In genomic region chr2:60808822-60809221, GRCm38 (mm10) we compare ENCODE assay signal across 16 mouse cellular contexts.
DNase-seq lines count a peak whose midpoint lies in the region; ATAC-seq and TF ChIP-seq lines count a peak whose summit lies in the region.
"Had no signal": no experiment of that assay in that cellular context is flagged by ENCODE, and none has a peak within 500 bp of the region (broad histone marks: within the 10 kb centered on the region; RNA-seq: fewer than 3 reads in every experiment).

No protein-coding gene starts in this region.

- no peak for TF ChIP-seq EP300 in lung, postnatal 0 days (IDR thresholded peaks at IDR 0.05)

- H3K4me3 ChIP-seq in hindbrain, embryonic 10.5 days, result no peak overlapping the region
- no peak overlapping the region for H3K4me3 ChIP-seq in hindbrain, postnatal 0 days (ENCODE audit: low read length)
- H3K4me3 ChIP-seq in lung, postnatal 0 days (ENCODE audit: low read depth, low read length), result no peak overlapping the region
- H3K4me3 ChIP-seq in liver, embryonic 11.5 days (ENCODE audit: low read depth, low read length), result no peak overlapping the region
- H3K4me3 ChIP-seq: forebrain, embryonic 13.5 days; midbrain, embryonic 15.5 days had no signal

- DNase-seq in hindbrain, embryonic 10.5 days (ENCODE audit: low spot score), result no peak
- no peak for DNase-seq in hindbrain, postnatal 0 days (ENCODE audit: low spot score)
- no peak for DNase-seq in lung, postnatal 0 days (ENCODE audit: low spot score)
- no peak for DNase-seq in lung, postnatal 10 days
- no peak for DNase-seq in liver, embryonic 11.5 days (ENCODE audit: low spot score)
- no peak for DNase-seq in yolk sac, embryonic 10.5 days (ENCODE audit: low spot score)
- DNase-seq in ovary, postnatal 14 days (ENCODE audit: low spot score), result no peak
- DNase-seq: cerebellum, adult 2 months; embryo, embryonic 11 days; gastrocnemius, postnatal 14 days; kidney, adult 8-10 months; spleen, adult 18-20 months; thymus, adult 2 months had no signal

- H3K9me3 ChIP-seq in hindbrain, embryonic 10.5 days, result no peaks in the 10 kb centered on the region
- H3K9me3 ChIP-seq in hindbrain, postnatal 0 days (ENCODE audit: low read length), result no peaks in the 10 kb centered on the region
- H3K9me3 ChIP-seq in lung, postnatal 0 days (ENCODE audit: low read length), result no peaks in the 10 kb centered on the region
- H3K9me3 ChIP-seq in liver, embryonic 11.5 days (ENCODE audit: control insufficient read depth, low read length), result no peaks in the 10 kb centered on the region
- H3K9me3 ChIP-seq: forebrain, embryonic 13.5 days; midbrain, embryonic 15.5 days had no signal

- no peak for TF ChIP-seq CTCF in hindbrain, postnatal 0 days (IDR thresholded peaks at IDR 0.05; ENCODE audit: low read depth)
- no peak for TF ChIP-seq CTCF in lung, postnatal 0 days (IDR thresholded peaks at IDR 0.05)

- no peaks in the 10 kb centered on the region for H3K36me3 ChIP-seq in hindbrain, embryonic 10.5 days
- no peaks in the 10 kb centered on the region for H3K36me3 ChIP-seq in hindbrain, postnatal 0 days (ENCODE audit: insufficient read depth, low read length)
- H3K36me3 ChIP-seq in lung, postnatal 0 days (ENCODE audit: insufficient read depth, low read length), result no peaks in the 10 kb centered on the region
- no peaks in the 10 kb centered on the region; the same call in 1 of the 2 replicates for H3K36me3 ChIP-seq in liver, embryonic 11.5 days (ENCODE audit: control insufficient read depth, insufficient read depth, low read length)
- H3K36me3 ChIP-seq: midbrain, embryonic 15.5 days had no signal

- H3K4me1 ChIP-seq in hindbrain, embryonic 10.5 days (replicated peaks), result peaks cover 33% of the 10 kb centered on the region
- H3K4me1 ChIP-seq in hindbrain, postnatal 0 days (ENCODE audit: insufficient read depth, low read length), result 0 out of 2 replicates have a peak, but pooled peaks cover 5% of the 10 kb centered on the region
- H3K4me1 ChIP-seq in lung, postnatal 0 days (ENCODE audit: insufficient read depth, low read depth, low read length), result peaks cover 39% of the 10 kb centered on the region
- H3K4me1 ChIP-seq in liver, embryonic 11.5 days (replicated peaks; ENCODE audit: control insufficient read depth, insufficient read depth, low read length), result peaks cover 29% of the 10 kb centered on the region
- H3K4me1 ChIP-seq: forebrain, embryonic 13.5 days; midbrain, embryonic 15.5 days had no signal

- no peak for ATAC-seq in hindbrain, postnatal 0 days
- no peak for ATAC-seq in lung, postnatal 0 days
- no peak for ATAC-seq in liver, embryonic 11.5 days (replicated peaks; ENCODE audit: low FRiP score)
- ATAC-seq: forebrain, embryonic 13.5 days had no signal

- no peak overlapping the region for H3K9ac ChIP-seq in hindbrain, postnatal 0 days (replicated peaks; ENCODE audit: low read length)
- H3K9ac ChIP-seq in lung, postnatal 0 days (replicated peaks; ENCODE audit: low read depth), result no peak overlapping the region
- no peak overlapping the region for H3K9ac ChIP-seq in liver, embryonic 11.5 days (ENCODE audit: low read depth, low read length)
- H3K9ac ChIP-seq: forebrain, embryonic 13.5 days; midbrain, embryonic 15.5 days had no signal

- H3K27me3 ChIP-seq in hindbrain, embryonic 10.5 days (ENCODE audit: insufficient read depth, poor library complexity, severe bottlenecking), result 0 out of 2 replicates have a peak, but pooled peaks cover 2% of the 10 kb centered on the region
- H3K27me3 ChIP-seq in hindbrain, postnatal 0 days (ENCODE audit: insufficient read depth, low read length), result no peaks in the 10 kb centered on the region
- no peaks in the 10 kb centered on the region for H3K27me3 ChIP-seq in lung, postnatal 0 days (replicated peaks; ENCODE audit: insufficient read depth, low read length)
- H3K27me3 ChIP-seq in liver, embryonic 11.5 days (replicated peaks; ENCODE audit: control insufficient read depth, insufficient read depth, low read length), result no peaks in the 10 kb centered on the region
- H3K27me3 ChIP-seq: CH12.LX had no signal

- no peak overlapping the region for H3K4me2 ChIP-seq in hindbrain, postnatal 0 days (ENCODE audit: low read depth, low read length)
- no peak overlapping the region for H3K4me2 ChIP-seq in lung, postnatal 0 days (replicated peaks; ENCODE audit: low read depth, low read length)
- no peak overlapping the region for H3K4me2 ChIP-seq in liver, embryonic 11.5 days
- H3K4me2 ChIP-seq: forebrain, embryonic 13.5 days; midbrain, embryonic 15.5 days had no signal

- WGBS in hindbrain, embryonic 10.5 days, result 90% methylated on average over 6 of the region's 6 CpGs
- WGBS in hindbrain, postnatal 0 days, result 78% methylated on average over 6 of the region's 6 CpGs
- 74% methylated on average over 6 of the region's 6 CpGs for WGBS in lung, postnatal 0 days
- WGBS in liver, embryonic 11.5 days, result 73% methylated on average over 6 of the region's 6 CpGs

- H3K27ac ChIP-seq in hindbrain, embryonic 10.5 days, result peak overlapping the region; percentile 69; the same call in 1 of the 2 replicates
- no peak overlapping the region for H3K27ac ChIP-seq in hindbrain, postnatal 0 days
- H3K27ac ChIP-seq in lung, postnatal 0 days (ENCODE audit: low read length), result peak overlapping the region; percentile 48
- H3K27ac ChIP-seq in liver, embryonic 11.5 days (ENCODE audit: low read depth, low read length), result peak overlapping the region; percentile 8; the same call in 1 of the 2 replicates
- H3K27ac ChIP-seq: forebrain, embryonic 13.5 days; midbrain, embryonic 15.5 days had no signal
